Mouse (Mus musculus) erythroblast, embryonic 14.5 days (primary cell): ENCODE measurements around the gene Ubfd1. TPM values are rescaled to one million over a fixed set of nuclear protein-coding genes. Genes with fewer than 3 reads are reported as not detected.
A peak's percentile ranks its signal among the peaks of the same experiment; 100 is the strongest.
"Not testable (repeated sequence)": the region's sequence is repeated elsewhere in the genome, so short reads cannot be mapped to it uniquely, and the experiment has no call there.

ENCODE experiments used
- H3K27me3 ChIP-seq: 2 replicates; pipeline ENCODE4 v1.6.1; 2012; ENCODE audit warnings: inconsistent platforms; ENCODE audit not compliant: control insufficient read depth
- H3K36me3 ChIP-seq: 2 replicates; pipeline ENCODE4 v1.6.1; 2012; ENCODE audit warnings: mild to moderate bottlenecking, inconsistent platforms; ENCODE audit not compliant: control insufficient read depth
- H3K4me1 ChIP-seq: 2 replicates; pipeline ENCODE4 v1.6.1; 2012; ENCODE audit warnings: inconsistent platforms; ENCODE audit not compliant: control insufficient read depth
- H3K4me3 ChIP-seq: replicated peaks from 2 replicates; pipeline ENCODE3; 2012; ENCODE audit warnings: moderate library complexity, mild to moderate bottlenecking, inconsistent platforms
- H3K9me3 ChIP-seq: 2 replicates; pipeline ENCODE4 v1.6.1; 2012; ENCODE audit warnings: low read length, inconsistent platforms, mixed read lengths; ENCODE audit not compliant: control insufficient read depth
- GATA1 ChIP-seq: IDR thresholded peaks from 2 replicates; pipeline ENCODE4 v1.6.1; 2012; ENCODE audit warnings: low read length, inconsistent platforms, mixed read lengths
- TAL1 ChIP-seq: IDR thresholded peaks from 3 replicates; pipeline ENCODE4 v1.6.1; 2012; ENCODE audit warnings: low read length, inconsistent platforms, mixed read lengths
- polyA plus RNA-seq: library from polyadenylated mRNA; stranded (reverse); fragments of >175 nt; gene quantifications from 2 replicates; pipeline ENCODE4 v1.2.3, GENCODE M21; 2012

Gene Ubfd1
- polyA plus RNA-seq, 1 experiment = 0.78 TPM

DNA sequence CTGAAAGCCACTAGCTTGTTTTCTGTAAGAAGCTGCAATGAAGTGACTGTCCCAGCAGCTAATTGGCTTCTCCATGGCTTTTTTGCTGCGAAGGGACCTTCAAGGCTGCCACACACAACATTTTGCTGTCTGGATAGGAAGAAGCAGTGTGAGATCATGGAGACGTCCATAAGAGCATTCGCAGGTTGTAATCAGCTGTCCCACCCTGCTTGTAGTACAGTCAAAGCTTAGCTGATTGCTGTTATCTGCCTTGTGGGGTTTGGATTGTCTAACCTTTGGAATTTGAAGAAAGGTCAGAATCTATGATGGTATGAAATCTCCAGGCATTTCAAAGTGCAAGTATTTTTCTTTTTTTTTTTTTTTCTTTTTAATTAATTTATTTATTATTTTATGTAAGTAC lies 7.4 kb downstream of the Ubfd1 start:
- H3K36me3 ChIP-seq = peaks cover 86% of the 10 kb centered on the region
- H3K27me3 ChIP-seq = no peaks in the 10 kb centered on the region
- no peak overlapping the region for H3K4me3 ChIP-seq
- TF ChIP-seq GATA1 (no peak), TAL1 (no peak)
- H3K9me3 ChIP-seq = no peaks in the 10 kb centered on the region
- H3K4me1 ChIP-seq = peaks cover 9% of the 10 kb centered on the region

- H3K9me3 ChIP-seq = no peaks in the 10 kb centered on the region
- TF ChIP-seq TAL1 (no peak), GATA1 (no peak)
- H3K36me3 ChIP-seq = peaks cover 80% of the 10 kb centered on the region
Measured at GRCm38 (mm10) chr7:122079798-122080554, 13.0 kb downstream of the Ubfd1 start.

GRCm38 (mm10) chr7:122081071-122081470 lies 14.1 kb downstream of the Ubfd1 start:
- no peaks in the 10 kb centered on the region for H3K4me1 ChIP-seq
- no peak for TF ChIP-seq GATA1
- no peak for TF ChIP-seq TAL1
- H3K9me3 ChIP-seq = no peaks in the 10 kb centered on the region
- no peaks in the 10 kb centered on the region for H3K27me3 ChIP-seq
- peaks cover 77% of the 10 kb centered on the region for H3K36me3 ChIP-seq
- H3K4me3 ChIP-seq = no peak overlapping the region

More at GRCm38 (mm10) chr7:122079798-122080554, 13.0 kb downstream of the Ubfd1 start:
- Histone ChIP-seq H3K27me3 (no peaks in the 10 kb centered on the region), H3K4me3 (no peak overlapping the region), H3K4me1 (no peaks in the 10 kb centered on the region)

DNA sequence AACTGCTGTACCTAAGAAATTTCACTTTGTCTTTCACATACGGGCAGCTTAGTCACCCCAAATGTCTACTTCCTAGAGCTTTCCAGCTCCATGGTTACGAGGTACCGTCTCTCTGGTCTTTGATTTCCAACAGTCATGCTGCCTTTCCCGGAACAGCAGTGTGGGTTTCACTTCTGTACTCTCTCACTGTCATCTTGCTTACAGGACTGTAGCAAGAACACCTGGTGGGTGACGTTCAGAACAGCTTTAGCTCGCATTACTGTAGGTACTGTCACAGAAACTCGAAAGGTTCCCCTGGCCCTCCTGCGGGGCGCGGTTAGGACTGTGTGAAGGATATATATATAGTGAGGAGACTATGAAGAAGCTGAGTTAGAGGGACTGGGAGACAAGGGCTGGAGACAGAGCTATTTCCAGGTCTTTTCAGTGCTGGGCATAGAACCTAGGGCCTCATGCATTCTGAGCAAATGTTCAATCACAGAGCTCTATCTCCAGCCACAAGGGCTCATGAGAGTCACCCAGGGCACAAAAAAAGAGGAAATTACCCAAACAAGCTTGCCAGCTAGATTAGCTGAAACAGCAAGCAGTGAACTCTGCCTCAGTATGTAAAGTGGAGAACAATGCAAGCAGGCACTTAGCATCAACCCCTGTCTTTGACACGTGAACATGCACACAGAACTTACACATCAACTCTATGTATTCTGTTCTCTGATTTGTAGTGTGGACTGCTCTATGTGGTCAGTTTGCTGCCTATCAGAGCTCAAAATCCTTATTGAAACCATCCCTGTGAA lies 20.4 kb downstream of the Ubfd1 start:
- no peaks in the 10 kb centered on the region for H3K4me1 ChIP-seq
- no peaks in the 10 kb centered on the region for H3K9me3 ChIP-seq
- no peaks in the 10 kb centered on the region for H3K27me3 ChIP-seq
- no peak overlapping the region for H3K4me3 ChIP-seq
- peaks cover 82% of the 10 kb centered on the region for H3K36me3 ChIP-seq
- TF ChIP-seq TAL1 (no peak), GATA1 (no peak)

DNA sequence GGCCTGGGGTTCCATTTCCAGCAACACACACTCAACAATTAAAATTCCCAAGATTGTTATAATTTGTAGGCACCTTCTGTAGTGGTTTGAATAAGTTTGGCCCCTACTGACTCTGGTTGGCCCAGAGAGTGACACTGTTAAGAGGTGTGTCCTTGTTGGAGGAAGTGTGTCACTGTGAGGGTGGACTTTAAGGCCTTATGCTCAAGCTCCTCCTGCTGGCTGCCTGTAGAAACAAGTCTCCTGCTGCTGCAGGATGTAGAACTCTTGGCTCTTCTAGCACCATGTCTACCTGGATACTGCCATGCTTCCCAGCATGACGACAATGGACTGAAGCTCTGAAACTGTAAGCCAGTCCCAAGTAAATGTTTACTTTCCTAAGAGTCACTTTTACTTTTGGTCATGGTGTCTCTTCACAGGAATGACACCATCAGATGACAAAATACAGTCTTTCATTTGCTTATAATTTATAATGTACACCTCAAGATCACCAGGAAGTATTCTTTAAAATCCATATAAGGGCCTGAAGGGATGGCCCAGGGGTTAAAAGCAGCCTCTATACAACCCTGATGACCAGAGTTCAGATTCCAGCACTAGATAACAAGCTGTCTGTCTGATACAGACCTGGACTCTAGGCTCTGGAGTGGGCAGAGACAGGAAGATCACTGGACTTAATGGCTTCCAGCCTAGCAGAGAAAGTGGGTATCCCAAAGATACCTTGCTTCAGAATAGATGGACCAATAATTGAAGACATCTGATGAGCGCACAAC lies 27.8 kb downstream of the Ubfd1 start:
- Histone ChIP-seq H3K9me3 (no peaks in the 10 kb centered on the region), H3K4me1 (peaks cover 10% of the 10 kb centered on the region), H3K4me3 (no peak overlapping the region), H3K36me3 (peaks cover 93% of the 10 kb centered on the region), H3K27me3 (no peaks in the 10 kb centered on the region)
- TF ChIP-seq GATA1 (no peak), TAL1 (no peak)

DNA sequence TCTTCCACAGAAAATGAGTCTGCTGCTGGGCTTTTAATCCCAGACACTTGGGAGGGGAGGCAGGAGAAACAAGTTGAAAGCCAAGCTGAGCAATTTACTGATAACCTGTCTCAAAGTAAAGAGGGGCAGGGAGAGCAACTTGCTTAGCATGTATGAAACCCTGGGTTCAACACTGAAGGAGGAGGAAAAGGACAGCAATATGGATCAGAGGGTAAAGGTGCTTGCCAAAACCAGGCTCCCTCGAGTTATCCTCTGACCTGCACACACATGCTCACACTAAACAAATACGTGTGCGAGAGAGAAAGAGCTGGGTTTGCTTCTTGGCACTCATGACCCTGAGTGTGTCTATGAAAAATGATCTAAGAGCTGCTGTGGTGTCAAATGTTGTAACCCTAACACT lies 31.0 kb downstream of the Ubfd1 start:
- no peaks in the 10 kb centered on the region for H3K9me3 ChIP-seq
- peaks cover 33% of the 10 kb centered on the region for H3K4me1 ChIP-seq
- no peak for TF ChIP-seq TAL1
- TF ChIP-seq GATA1 = no peak
- peaks cover 61% of the 10 kb centered on the region for H3K36me3 ChIP-seq
- no peaks in the 10 kb centered on the region for H3K27me3 ChIP-seq
- no peak overlapping the region for H3K4me3 ChIP-seq

DNA sequence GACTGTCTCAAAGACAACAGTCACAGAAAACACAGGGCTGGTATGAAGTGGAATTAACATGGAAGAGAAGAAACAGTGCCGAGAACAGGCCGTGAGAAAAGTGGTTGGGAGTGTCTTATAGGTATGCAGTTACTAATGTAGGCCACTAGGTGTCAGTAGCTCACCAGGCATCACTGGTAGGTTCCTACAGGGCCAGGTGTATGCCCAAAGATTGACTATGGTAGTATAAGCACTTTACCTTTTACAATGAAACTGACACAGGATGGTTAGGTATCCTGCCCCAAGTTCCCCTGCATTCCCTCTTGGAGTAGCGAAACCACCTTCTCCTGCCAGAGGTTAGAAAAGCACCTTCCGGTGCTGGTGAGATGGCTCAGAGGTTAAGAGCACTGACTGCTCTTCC lies 32.2 kb downstream of the Ubfd1 start:
- H3K27me3 ChIP-seq = no peaks in the 10 kb centered on the region
- no peaks in the 10 kb centered on the region for H3K9me3 ChIP-seq
- peaks cover 50% of the 10 kb centered on the region for H3K36me3 ChIP-seq
- H3K4me3 ChIP-seq = no peak overlapping the region
- TF ChIP-seq GATA1 = no peak
- TF ChIP-seq TAL1 = no peak
- H3K4me1 ChIP-seq = peaks cover 41% of the 10 kb centered on the region

GRCm38 (mm10) chr7:122101014-122101746 lies 34.2 kb downstream of the Ubfd1 start:
- Histone ChIP-seq H3K4me1 (peaks cover 41% of the 10 kb centered on the region), H3K36me3 (peaks cover 33% of the 10 kb centered on the region), H3K4me3 (peak overlapping the region; percentile 82)
- not testable (repeated sequence) for H3K27me3 ChIP-seq, H3K9me3 ChIP-seq
